Mouse (Mus musculus) hematopoietic stem cell, adult 5-6 weeks (primary cell): ENCODE data around the gene Lars2. TPM values are rescaled to one million over a fixed set of nuclear protein-coding genes. Genes with fewer than 3 reads are reported as not detected.

Source experiments
- total RNA-seq: library from RNA; stranded (forward); fragments of 172-1452, 232-1000 nt; gene quantifications from 2 replicates; pipeline ENCODE4 v1.2.3, GENCODE M21; 2017

The Lars2 gene
- total RNA-seq, 1 experiment from 2014 or later, result 18.6 TPM

Other genes with a start within 250 kb of the Lars2 start
- gene Clec3b, start 216.0 kb upstream of the Lars2 start, total RNA-seq, result not detected in 2 replicates
- gene Cdcp1, start 150.9 kb upstream of the Lars2 start, total RNA-seq, result 4.7 and 8.9 TPM in 2 replicates
- gene Tmem158, start 106.2 kb upstream of the Lars2 start, total RNA-seq, result 2.7 and 3.3 TPM in 2 replicates
- gene Limd1, start 111.8 kb downstream of the Lars2 start, total RNA-seq, result 18.2 and 25.5 TPM in 2 replicates
- gene Sacm1l, start 162.8 kb downstream of the Lars2 start, total RNA-seq, result 52.7 and 58.9 TPM in 2 replicates